Comparison of ENCODE assay signal across 12 mouse cellular contexts in the genomic region with DNA sequence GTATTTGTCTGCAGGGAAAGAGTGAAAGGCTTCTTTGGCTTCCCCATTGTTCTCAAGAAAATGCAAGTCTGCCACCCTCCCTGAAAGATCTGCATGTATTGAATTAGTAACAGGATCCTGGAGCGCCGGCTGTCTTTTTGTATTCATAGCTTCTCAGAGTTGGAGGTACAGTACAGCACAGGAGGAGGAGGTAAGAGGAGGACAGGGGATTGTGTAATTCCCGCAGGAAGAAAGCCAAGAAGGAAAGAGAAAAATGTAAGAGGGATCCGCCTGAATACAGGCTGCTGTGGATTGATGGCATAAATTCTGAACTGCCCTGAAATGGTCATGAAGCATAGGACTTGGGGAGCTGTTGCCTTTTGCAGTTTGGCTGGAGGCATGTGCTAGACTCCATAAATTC. TPM values are rescaled to one million over a fixed set of nuclear protein-coding genes. Genes with fewer than 3 reads are reported as not detected.
DNase-seq lines count a peak whose midpoint lies in the region; ATAC-seq lines count a peak whose summit lies in the region.
"Had no signal": no experiment of that assay in that cellular context is flagged by ENCODE, and none has a peak within 500 bp of the region (broad histone marks: within the 10 kb centered on the region; RNA-seq: fewer than 3 reads in every experiment).

No protein-coding gene starts in this region.

- H3K4me1 ChIP-seq in embryonic facial prominence, embryonic 11.5 days (ENCODE audit: control insufficient read depth, insufficient read depth, low read length): no peaks in the 10 kb centered on the region
- H3K4me1 ChIP-seq in embryonic facial prominence, embryonic 10.5 days: peaks cover 5% of the 10 kb centered on the region; the same call in 1 of the 2 replicates

- H3K4me3 ChIP-seq in embryonic facial prominence, embryonic 11.5 days (ENCODE audit: low read depth, low read length): no peak overlapping the region
- H3K4me3 ChIP-seq in embryonic facial prominence, embryonic 10.5 days: no peak overlapping the region
- H3K4me3 ChIP-seq: limb, embryonic 13.5 days; myocyte had no signal

- no peak overlapping the region for H3K27ac ChIP-seq in embryonic facial prominence, embryonic 11.5 days (replicated peaks; ENCODE audit: low read depth, low read length)
- no peak overlapping the region for H3K27ac ChIP-seq in embryonic facial prominence, embryonic 10.5 days (replicated peaks)
- H3K27ac ChIP-seq: limb, embryonic 13.5 days had no signal

- ATAC-seq in embryonic facial prominence, embryonic 11.5 days (replicated peaks; ENCODE audit: insufficient number of reproducible peaks, low FRiP score, low TSS enrichment, low read depth): no peak
- no peak for ATAC-seq in megakaryocyte, adult 5-6 weeks (ENCODE audit: poor library complexity, severe bottlenecking)

- no peaks in the 10 kb centered on the region for H3K36me3 ChIP-seq in embryonic facial prominence, embryonic 11.5 days (replicated peaks; ENCODE audit: control insufficient read depth, insufficient read depth, low read depth, low read length)
- no peaks in the 10 kb centered on the region for H3K36me3 ChIP-seq in embryonic facial prominence, embryonic 10.5 days (replicated peaks)
- H3K36me3 ChIP-seq: limb, embryonic 13.5 days had no signal

- H3K4me2 ChIP-seq in embryonic facial prominence, embryonic 11.5 days (ENCODE audit: low read depth, low read length): no peak overlapping the region
- H3K4me2 ChIP-seq: limb, embryonic 13.5 days had no signal

- 50% methylated on average over 4 of the region's 4 CpGs for WGBS in embryonic facial prominence, embryonic 11.5 days
- 55% methylated on average over 4 of the region's 4 CpGs for WGBS in embryonic facial prominence, embryonic 10.5 days

- H3K27me3 ChIP-seq in embryonic facial prominence, embryonic 11.5 days (ENCODE audit: control insufficient read depth, insufficient read depth, low read length): no peaks in the 10 kb centered on the region
- H3K27me3 ChIP-seq in embryonic facial prominence, embryonic 10.5 days (replicated peaks; ENCODE audit: low read depth, poor library complexity, severe bottlenecking): no peaks in the 10 kb centered on the region
- H3K27me3 ChIP-seq: limb, embryonic 13.5 days had no signal

- peak; percentile 5 for DNase-seq in embryonic facial prominence, embryonic 11.5 days (ENCODE audit: low spot score)
- DNase-seq in embryonic facial prominence, embryonic 10.5 days (ENCODE audit: low spot score): no peak
- peak; percentile 26 to 63 for DNase-seq in lung, adult 18-20 months
- no peak for DNase-seq in lung, postnatal 4 days
- peak; percentile 89 for DNase-seq in gonadal fat pad, adult 2 months (ENCODE audit: low read depth)
- DNase-seq in skeletal muscle tissue, adult 2 months (ENCODE audit: low read depth, low spot score): peak; percentile 50
- no peak for DNase-seq in gastrocnemius, postnatal 4 days (ENCODE audit: low spot score in 2 of 2)
- DNase-seq: B cell, adult 2 months; gastrocnemius, postnatal 10 days had no signal

- no peaks in the 10 kb centered on the region for H3K9me3 ChIP-seq in embryonic facial prominence, embryonic 11.5 days (replicated peaks; ENCODE audit: control insufficient read depth, low read length)
- H3K9me3 ChIP-seq in embryonic facial prominence, embryonic 10.5 days: no peaks in the 10 kb centered on the region
- H3K9me3 ChIP-seq: limb, embryonic 13.5 days had no signal

- no peak overlapping the region for H3K9ac ChIP-seq in embryonic facial prominence, embryonic 11.5 days (replicated peaks; ENCODE audit: low read length)
- H3K9ac ChIP-seq: limb, embryonic 13.5 days had no signal

RNA-seq across cellular contexts. Expression of a gene that starts 36.1 kb away (rescaled TPM):
- polyA plus RNA-seq in embryonic facial prominence, embryonic 11.5 days (2014; fragmentation: Nextera tagmentation; extraction: Ambion mirVana): 60.1 and 61.7 TPM in 2 replicates
- polyA plus RNA-seq in embryonic facial prominence, embryonic 10.5 days (2016; fragmentation: Nextera tagmentation; extraction: Ambion mirVana): 33.8 and 43.4 TPM in 2 replicates
- polyA plus RNA-seq in gonadal fat pad, adult 2 months (2012; rRNA removed): 12.5 and 12.6 TPM in 2 replicates
- 10 to 100 TPM; 38.8 to 43.4 TPM for total RNA-seq in gastrocnemius, postnatal 4 days (2021)
- 0.96 and 1.0 TPM in 2 replicates for total RNA-seq in megakaryocyte, adult 5-6 weeks (2015)
- total RNA-seq in megakaryocyte, adult 5-6 weeks (2017): 0.33 and 0.57 TPM in 2 replicates

Comparison
In these comparisons a context has a peak if more than half of its experiments do, and no peak if none do; other contexts are left out.
1. DNase-seq: peak in embryonic facial prominence, embryonic 11.5 days (single experiment), lung, adult 18-20 months (2 of 2), gonadal fat pad, adult 2 months (single experiment) and skeletal muscle tissue, adult 2 months (single experiment); none in embryonic facial prominence, embryonic 10.5 days (single experiment), lung, postnatal 4 days (0 of 2) and gastrocnemius, postnatal 4 days (0 of 2).